Mouse (Mus musculus) cerebellum, adult 2 months (tissue): Measurements from ENCODE around the gene Spata31d1a.
"Not testable (repeated sequence)": the region's sequence is repeated elsewhere in the genome, so short reads cannot be mapped to it uniquely, and the experiment has no call there.

Source experiments
- CTCF ChIP-seq: fragments of 200-500 bp; IDR thresholded peaks from 2 replicates; pipeline ENCODE4 v1.5.1; 2011; ENCODE audit warnings: low read depth, mild to moderate bottlenecking, control low read depth, low read length, moderate library complexity, borderline replicate concordance; ENCODE audit not compliant: insufficient read depth
- POLR2A ChIP-seq: fragments of 200-500 bp; IDR thresholded peaks from 2 replicates; pipeline ENCODE4 v1.6.1; 2011; ENCODE audit warnings: low read length, control low read depth, borderline replicate concordance; ENCODE audit not compliant: insufficient read depth

DNA sequence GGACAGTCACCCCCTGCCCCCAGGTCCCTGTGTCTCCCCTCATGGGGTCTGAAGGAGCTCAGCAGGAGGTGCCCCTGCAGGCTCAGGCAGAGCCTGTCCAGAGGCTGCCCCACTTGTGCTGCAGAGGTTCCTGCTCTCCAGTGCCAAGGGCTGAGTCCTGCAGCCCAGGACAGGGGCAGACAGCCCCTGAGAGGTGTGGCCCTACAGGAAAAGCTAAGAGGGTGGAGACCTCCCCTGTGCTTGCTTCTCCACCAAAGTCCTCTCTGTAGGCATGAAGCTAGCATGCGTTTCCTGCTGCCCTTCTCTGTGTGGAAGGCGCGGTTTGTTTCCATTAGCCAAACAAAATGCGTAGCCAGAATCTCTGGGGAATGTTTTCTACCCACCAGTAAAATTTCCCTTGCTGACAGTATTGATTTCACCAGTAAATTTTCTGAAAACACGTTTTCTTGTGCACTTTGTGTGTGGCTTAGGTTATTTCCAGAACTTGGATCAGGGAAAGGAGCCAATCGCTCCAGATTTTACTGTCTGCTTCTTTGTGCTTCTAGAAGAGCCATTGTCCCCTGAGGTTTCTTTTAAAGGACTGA is 8.8 kb upstream of the Spata31d1a start:
- not testable (repeated sequence) for TF ChIP-seq POLR2A, CTCF
